Mouse (Mus musculus) heart, adult 2 months (tissue): ENCODE results near the gene Casr.

Experiments used
- CTCF ChIP-seq: fragments of 200-600 bp; IDR thresholded peaks from 2 replicates; pipeline ENCODE4 v1.8.1; 2022; ENCODE audit warnings: antibody characterized with exemption, mild to moderate bottlenecking, moderate library complexity
- EP300 ChIP-seq: fragments of 200-500 bp; IDR thresholded peaks from 2 replicates; pipeline ENCODE4 v1.6.1; 2011; ENCODE audit warnings: low read depth, low read length, control low read depth; ENCODE audit not compliant: insufficient read depth
- POLR2A ChIP-seq: fragments of 200-500 bp; IDR thresholded peaks from 2 replicates; pipeline ENCODE4 v1.6.1; 2011; ENCODE audit warnings: mild to moderate bottlenecking, low read depth, low read length, control low read depth; ENCODE audit not compliant: insufficient read depth

GRCm38 (mm10) chr16:36516355-36516754, 45.6 kb downstream of the Casr start:
- TF ChIP-seq EP300 (no peak), CTCF (no peak), POLR2A (no peak)
